Mouse (Mus musculus) ES-Bruce4 (cell line): ENCODE data around the gene Terb2.

Experiments used
- EP300 ChIP-seq: IDR thresholded peaks from 2 replicates; pipeline ENCODE4 v1.6.1; 2011; ENCODE audit warnings: low read depth, low read length; ENCODE audit not compliant: insufficient read depth
- POLR2A ChIP-seq: IDR thresholded peaks from one replicate; pipeline ENCODE4 v1.8.1; 2011; ENCODE audit warnings: low read length; ENCODE audit not compliant: insufficient read depth

DNA sequence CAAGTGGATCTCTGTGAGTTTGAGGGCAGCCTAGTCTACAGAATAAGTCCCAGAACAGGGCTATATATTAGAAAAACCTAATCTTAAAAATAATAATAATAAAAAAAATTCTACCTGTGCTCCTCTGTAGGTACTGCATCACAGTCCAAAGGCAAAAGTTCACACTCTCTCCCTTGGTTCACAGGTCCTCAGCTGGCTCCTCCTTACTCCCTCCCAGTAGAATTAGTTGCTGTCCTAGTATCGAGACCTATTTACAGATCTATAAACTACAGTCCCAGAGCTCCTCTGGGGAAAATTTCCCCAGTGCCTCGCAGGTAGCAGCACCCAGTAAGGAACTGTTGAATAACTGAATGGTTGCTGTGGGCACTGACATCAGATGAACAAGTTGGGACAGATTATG is 45.3 kb upstream of the Terb2 start:
- no peak for TF ChIP-seq EP300
- TF ChIP-seq POLR2A = no peak
